Mouse (Mus musculus): ENCODE data around the gene Triml2. TPM values are rescaled to one million over a fixed set of nuclear protein-coding genes. Genes with fewer than 3 reads are reported as not detected.

Triml2 gene
- not detected for total RNA-seq (2021)
- long read RNA-seq, experiment 1, result 0 reads
- long read RNA-seq, experiment 2, result 0 reads

DNA sequence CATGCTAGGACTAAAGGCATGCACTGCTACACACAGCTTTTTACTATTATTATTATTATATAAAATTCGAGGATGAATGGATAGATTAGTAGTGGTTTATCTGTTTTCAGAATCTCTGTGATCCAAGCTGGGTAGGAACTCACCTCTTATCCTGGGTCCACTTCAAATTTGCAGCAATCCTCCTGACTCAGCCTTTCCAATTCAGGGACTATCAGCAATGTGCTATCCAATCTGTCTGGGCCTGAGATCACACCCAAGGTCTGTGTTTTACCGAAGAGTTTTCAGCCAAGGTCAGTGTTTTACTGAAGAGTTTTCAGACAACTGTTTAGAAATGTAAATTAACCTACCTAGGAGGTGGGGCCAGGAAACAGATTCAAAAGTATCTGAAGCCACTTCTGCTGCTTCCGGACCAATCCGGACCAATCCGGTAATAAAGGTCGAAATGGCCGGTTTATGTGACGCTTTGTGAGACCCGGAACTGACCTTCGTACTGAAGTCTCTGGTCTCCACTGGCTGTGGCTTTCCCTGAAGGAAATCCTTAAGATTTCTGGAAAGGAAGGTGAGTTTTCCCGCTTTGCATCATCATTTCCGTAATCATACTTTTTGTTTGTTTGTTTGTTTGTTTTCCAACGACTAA is at the start of gene Triml2:
Gene Triml2 (plus strand): TSS at position 488 of the 637 bp plus-strand sequence.
- DNase-seq (ENCODE audit: low spot score in 2 of 2), result no peak

DNA sequence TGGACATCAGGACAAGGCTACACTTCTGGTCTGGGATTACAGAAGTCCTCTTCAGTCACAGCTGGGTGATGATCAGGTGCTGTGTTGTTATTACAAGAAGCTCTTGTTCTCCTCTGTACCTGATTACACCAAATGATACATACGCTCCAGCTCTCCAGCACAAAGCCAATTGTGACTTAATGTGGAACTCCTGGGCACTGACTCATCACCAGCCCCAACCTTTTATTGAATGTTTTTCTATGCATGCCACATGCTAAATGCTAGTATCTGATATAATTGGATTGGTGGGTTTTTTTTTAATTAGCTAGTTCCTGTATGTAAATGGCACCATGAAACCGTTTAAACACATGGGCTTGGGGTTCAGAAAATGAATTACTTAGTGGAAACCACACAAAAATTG is 39.0 kb upstream of the Triml2 start, which contains the start of gene Triml1:
Gene Triml1 (minus strand): TSS at position 101 of the 400 bp plus-strand sequence.
- DNase-seq (ENCODE audit: low spot score in 2 of 2), result no peak

DNA sequence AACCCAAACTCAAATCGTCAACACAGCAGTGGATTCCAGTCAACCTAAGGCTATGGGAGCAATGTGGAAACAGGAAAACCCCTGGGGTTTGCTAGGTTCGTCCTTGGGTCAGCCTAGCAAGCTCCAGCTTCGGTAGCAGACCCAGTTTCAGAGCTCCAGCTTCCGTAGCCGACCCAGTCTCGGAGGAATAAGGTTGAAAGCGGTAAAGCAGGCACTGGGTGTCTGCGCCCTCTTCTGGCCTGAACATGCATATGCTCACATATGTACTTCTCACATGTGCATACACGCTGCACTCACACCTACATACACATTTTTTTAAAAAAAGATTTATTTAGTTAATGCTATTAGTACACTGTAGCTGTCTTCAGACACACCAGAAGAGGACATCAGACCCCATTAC is 31.0 kb upstream of the Triml2 start:
- DNase-seq (ENCODE audit: low spot score in 2 of 2), result no peak

- no peak for DNase-seq (ENCODE audit: low spot score in 2 of 2)
Observed at GRCm38 (mm10) chr8:43163255-43163654, 17.1 kb upstream of the Triml2 start.

DNA sequence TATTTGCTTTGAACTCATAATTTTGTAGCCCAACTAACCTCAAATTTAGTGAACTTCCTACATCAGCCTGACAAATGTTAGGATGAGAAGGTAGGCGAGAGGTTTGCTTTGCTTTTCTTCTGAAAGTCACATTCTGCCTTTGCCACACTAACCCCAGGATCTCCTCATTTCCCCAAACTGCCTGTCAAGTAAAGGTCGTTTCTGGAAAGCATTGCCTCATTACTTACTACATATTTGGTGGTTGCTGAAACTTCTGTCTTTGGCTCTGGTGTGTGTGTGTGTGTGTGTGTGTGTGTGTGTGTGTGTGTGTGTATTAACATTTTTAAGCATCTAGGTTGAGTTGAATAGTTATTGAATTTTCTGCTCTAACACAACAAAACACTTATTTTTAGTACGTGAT is 15.9 kb upstream of the Triml2 start:
- no peak for DNase-seq (ENCODE audit: low spot score in 2 of 2)

DNA sequence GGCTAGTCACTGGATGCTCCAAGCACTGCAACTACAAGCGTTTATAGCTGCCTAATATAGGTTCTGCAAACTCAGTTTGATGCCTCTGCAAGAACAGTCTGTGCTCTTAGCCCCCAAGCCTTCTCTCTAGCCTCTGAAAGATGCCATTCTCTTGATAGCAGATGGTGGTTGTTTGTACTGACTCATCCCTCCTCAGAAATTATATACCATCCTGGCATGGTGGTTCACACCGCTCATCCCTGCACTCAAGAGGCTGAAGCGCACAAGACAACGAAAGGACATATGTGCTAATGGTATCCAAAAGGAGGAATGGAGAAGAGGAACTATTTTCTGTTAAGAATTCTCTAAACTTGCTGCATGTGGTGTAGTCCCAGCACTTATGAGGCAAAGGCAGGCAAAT is 12.3 kb upstream of the Triml2 start:
- DNase-seq (ENCODE audit: low spot score in 2 of 2), result peak; percentile 9 to 40

GRCm38 (mm10) chr8:43169249-43169755 is 11.0 kb upstream of the Triml2 start:
- DNase-seq (ENCODE audit: low spot score in 2 of 2), result no peak

- DNase-seq (ENCODE audit: low spot score in 2 of 2), result no peak
Observed at GRCm38 (mm10) chr8:43176766-43177486, 3.4 kb upstream of the Triml2 start.

DNA sequence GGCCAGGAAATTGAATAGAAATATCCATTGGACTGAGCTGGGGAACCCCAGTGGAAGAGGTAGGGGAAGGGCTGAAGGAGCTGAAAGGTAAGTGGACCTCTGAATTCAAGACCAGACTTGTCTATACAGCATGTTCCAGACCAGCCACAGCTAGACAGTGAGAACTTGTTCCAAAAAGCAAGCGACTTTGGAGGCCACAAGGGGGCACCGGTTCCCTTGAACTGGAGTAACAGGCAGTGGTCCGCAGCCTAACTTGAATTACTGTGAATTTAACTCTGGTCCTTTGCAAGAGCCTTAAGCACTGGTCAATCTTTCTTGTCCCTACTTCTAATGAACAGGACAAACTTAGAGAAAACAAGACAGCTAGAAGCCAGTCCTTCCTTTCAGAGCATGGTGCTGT is 2.1 kb upstream of the Triml2 start:
- DNase-seq (ENCODE audit: low spot score in 2 of 2), result no peak

- no peak for DNase-seq (ENCODE audit: low spot score in 2 of 2)
Observed at GRCm38 (mm10) chr8:43179189-43179588, 1.2 kb upstream of the Triml2 start.

DNA sequence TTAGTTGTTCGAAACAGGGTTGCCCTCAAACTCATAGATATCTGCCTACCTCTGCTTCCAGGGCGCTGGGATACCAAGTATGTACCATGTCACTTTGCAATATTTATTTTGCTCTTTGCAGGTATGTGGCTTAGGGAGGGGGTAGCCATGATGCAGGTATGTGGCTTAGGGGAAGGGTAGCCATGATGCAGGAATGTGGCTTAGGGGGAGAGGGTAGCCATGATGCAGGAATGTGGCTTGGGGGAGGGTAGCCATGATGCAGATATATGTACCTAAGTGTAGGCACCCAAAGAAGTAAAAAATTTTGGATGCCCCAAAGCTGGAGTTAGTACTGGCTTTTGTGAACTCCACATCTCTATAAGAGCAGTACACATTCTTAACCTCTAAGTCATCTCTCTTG is 1.9 kb downstream of the Triml2 start:
- no peak for DNase-seq (ENCODE audit: low spot score in 2 of 2)

DNA sequence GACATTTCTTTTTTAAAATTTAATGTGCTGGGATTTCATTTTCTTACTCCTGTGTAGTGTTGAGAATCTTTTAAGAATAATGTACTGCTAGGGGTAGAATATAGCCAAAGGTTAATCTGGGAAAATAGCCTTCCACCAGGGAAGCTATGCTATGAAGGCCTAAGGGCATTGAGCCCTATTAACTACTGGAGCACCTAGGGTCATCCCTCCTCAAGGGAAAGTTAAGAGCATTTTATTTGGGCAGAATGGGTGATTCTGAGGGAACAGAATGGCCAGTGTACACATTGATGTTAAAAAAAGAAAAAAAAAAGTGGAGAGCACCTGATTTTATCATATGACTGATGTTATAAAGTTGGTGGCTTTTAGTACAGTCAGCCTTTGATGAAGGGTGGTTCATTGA is 35.2 kb downstream of the Triml2 start:
- DNase-seq (ENCODE audit: low spot score in 2 of 2), result no peak

DNA sequence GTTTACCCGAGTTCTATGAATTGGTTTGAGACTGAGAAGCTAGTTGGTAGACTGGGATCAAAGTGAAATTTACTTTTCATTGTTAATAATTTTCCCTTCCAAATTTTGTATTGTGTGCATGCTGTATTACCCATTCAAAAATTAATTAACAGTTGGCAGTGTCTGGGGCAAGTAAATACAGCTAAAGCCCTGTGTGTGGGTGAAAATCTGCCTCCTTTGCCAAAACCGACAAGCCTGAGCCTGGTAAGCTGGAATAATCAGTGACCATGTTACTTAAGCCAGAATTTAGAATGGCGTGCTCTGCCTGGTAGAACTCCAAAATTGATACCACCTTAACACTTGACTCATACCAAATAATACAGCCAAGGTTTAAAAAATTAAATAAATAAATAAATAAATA is 63.0 kb downstream of the Triml2 start:
- no peak for DNase-seq (ENCODE audit: low spot score in 2 of 2)

Other genes starting within 250 kb of the Triml2 start
- gene Triml1, start 39.1 kb upstream of the Triml2 start, total RNA-seq (2021), result not detected
- not detected for gene Zfp42, start 126.4 kb downstream of the Triml2 start, total RNA-seq (2021)

Measured in left cerebral cortex, adult 18-20 months (tissue).